Mouse (Mus musculus) hindbrain, embryonic 14.5 days (tissue): ENCODE results near the gene L3mbtl4. TPM values are rescaled to one million over a fixed set of nuclear protein-coding genes. Genes with fewer than 3 reads are reported as not detected.
A peak's percentile ranks its signal among the peaks of the same experiment; 100 is the strongest.
"Not testable (repeated sequence)": the region's sequence is repeated elsewhere in the genome, so short reads cannot be mapped to it uniquely, and the experiment has no call there.

ENCODE experiments used
- ATAC-seq: fragments of 200-750 bp; cut with Nextera tagmentation; 2 replicates; pipeline ENCODE4 v1.8.0; 2017; ENCODE audit warnings: moderate number of reproducible peaks, mild to moderate bottlenecking, moderate TSS enrichment, moderate library complexity; ENCODE audit not compliant: low FRiP score
- DNase-seq: peaks from one replicate; pipeline ENCODE4 v3.0.0-alpha.2; 2015; ENCODE audit warnings: low spot score
- H3K27ac ChIP-seq: fragments of 300-500 bp; sonication (generic); 2 replicates; pipeline ENCODE4 v1.5.1; 2014; ENCODE audit warnings: mild to moderate bottlenecking, moderate library complexity
- H3K27me3 ChIP-seq: fragments of 300-500 bp; sonication (generic); 2 replicates; pipeline ENCODE4 v1.6.1; 2014; ENCODE audit warnings: mild to moderate bottlenecking, low read length, mixed read lengths; ENCODE audit not compliant: control insufficient read depth, insufficient read depth
- H3K36me3 ChIP-seq: fragments of 300-500 bp; sonication (generic); replicated peaks from 2 replicates; pipeline ENCODE4 v1.6.1; 2014; ENCODE audit not compliant: control insufficient read depth, insufficient read depth
- H3K4me1 ChIP-seq: fragments of 300-500 bp; sonication (generic); replicated peaks from 2 replicates; pipeline ENCODE4 v1.6.1; 2014; ENCODE audit warnings: antibody characterized with exemption, low read length, mixed read lengths; ENCODE audit not compliant: control insufficient read depth, insufficient read depth
- H3K4me2 ChIP-seq: fragments of 300-500 bp; sonication (generic); replicated peaks from 2 replicates; pipeline ENCODE4 v1.6.1; 2014; ENCODE audit warnings: mild to moderate bottlenecking, moderate library complexity
- H3K4me3 ChIP-seq: fragments of 300-500 bp; sonication (generic); replicated peaks from 2 replicates; pipeline ENCODE4 v1.5.1; 2014; ENCODE audit warnings: mild to moderate bottlenecking, low read length
- H3K9ac ChIP-seq: fragments of 300-500 bp; sonication (generic); 2 replicates; pipeline ENCODE4 v1.6.1; 2014
- H3K9me3 ChIP-seq: fragments of 300-500 bp; sonication (generic); 2 replicates; pipeline ENCODE4 v1.6.1; 2016; ENCODE audit warnings: low read length; ENCODE audit not compliant: control insufficient read depth
- WGBS: fragments of 180-500 bp; shearing (Covaris S2); extraction: QIAGEN DNeasy Blood & Tissue Kit; methylation state at CpG from one replicate; pipeline ENCODE4 v1.1.7; 2014; 5-methylcytosine and 5-hydroxymethylcytosine counted together
- polyA plus RNA-seq: library from polyadenylated mRNA; unstranded; fragments of >200 nt; fragmentation: Nextera tagmentation; extraction: Ambion mirVana; gene quantifications from 2 replicates; pipeline ENCODE4 v1.2.1, GENCODE M21; 2014

The L3mbtl4 gene
- polyA plus RNA-seq, 1 experiment from 2014 or later: 3.8 TPM

- ATAC-seq: no peak
- DNase-seq: no peak
- Histone ChIP-seq H3K36me3 (no peaks in the 10 kb centered on the region), H3K27me3 (no peaks in the 10 kb centered on the region), H3K4me2 (no peak overlapping the region), H3K27ac (no peak overlapping the region), H3K4me1 (no peaks in the 10 kb centered on the region), H3K9ac (no peak overlapping the region), H3K4me3 (no peak overlapping the region), H3K9me3 (no peaks in the 10 kb centered on the region)
- 85% methylated on average over 1 of the region's 1 CpGs for WGBS
Measured at GRCm38 (mm10) chr17:68450921-68451320, 177.3 kb downstream of the L3mbtl4 start.

- ATAC-seq: no peak
- Histone ChIP-seq H3K9ac (no peak overlapping the region), H3K27ac (no peak overlapping the region), H3K36me3 (no peaks in the 10 kb centered on the region), H3K4me1 (no peaks in the 10 kb centered on the region), H3K9me3 (no peaks in the 10 kb centered on the region), H3K4me2 (no peak overlapping the region), H3K4me3 (no peak overlapping the region), H3K27me3 (no peaks in the 10 kb centered on the region)
- no peak for DNase-seq
- 88% methylated on average over 5 of the region's 5 CpGs for whole genome bisulfite sequencing
Measured at GRCm38 (mm10) chr17:68461471-68461870, 187.9 kb downstream of the L3mbtl4 start.

GRCm38 (mm10) chr17:68467311-68467710 is 193.7 kb downstream of the L3mbtl4 start:
- H3K4me2 ChIP-seq: no peak overlapping the region
- no peaks in the 10 kb centered on the region for H3K36me3 ChIP-seq
- H3K9ac ChIP-seq: no peak overlapping the region
- no peak overlapping the region for H3K27ac ChIP-seq
- no peaks in the 10 kb centered on the region for H3K9me3 ChIP-seq
- H3K27me3 ChIP-seq: no peaks in the 10 kb centered on the region
- ATAC-seq (no peak), DNase-seq (no peak)
- H3K4me3 ChIP-seq: no peak overlapping the region
- WGBS: 40% methylated on average over 1 of the region's 1 CpGs
- no peaks in the 10 kb centered on the region for H3K4me1 ChIP-seq

GRCm38 (mm10) chr17:68490065-68490691 is 216.6 kb downstream of the L3mbtl4 start:
- Histone ChIP-seq H3K4me1 (0 out of 2 replicates have a peak, but pooled peaks cover 3% of the 10 kb centered on the region), H3K9ac (no peak overlapping the region), H3K36me3 (no peaks in the 10 kb centered on the region), H3K27me3 (no peaks in the 10 kb centered on the region), H3K9me3 (no peaks in the 10 kb centered on the region), H3K4me3 (no peak overlapping the region), H3K4me2 (no peak overlapping the region), H3K27ac (no peak overlapping the region)
- DNase-seq (no peak), ATAC-seq (no peak)
- 30% methylated on average over 4 of the region's 4 CpGs for WGBS

- 89% methylated on average over 3 of the region's 3 CpGs for WGBS
- no peak overlapping the region for H3K4me2 ChIP-seq
- DNase-seq: no peak
Measured at GRCm38 (mm10) chr17:68492231-68492630, 218.6 kb downstream of the L3mbtl4 start.

GRCm38 (mm10) chr17:68502998-68503397 is 229.4 kb downstream of the L3mbtl4 start:
- not testable (repeated sequence) for H3K4me3 ChIP-seq, H3K4me2 ChIP-seq, H3K9me3 ChIP-seq, H3K4me1 ChIP-seq, H3K27ac ChIP-seq, H3K36me3 ChIP-seq, H3K27me3 ChIP-seq, ATAC-seq, H3K9ac ChIP-seq, DNase-seq
- 89% methylated on average over 2 of the region's 4 CpGs for WGBS

More at GRCm38 (mm10) chr17:68492231-68492630, 218.6 kb downstream of the L3mbtl4 start:
- no peak overlapping the region for H3K27ac ChIP-seq
- ATAC-seq: no peak
- no peaks in the 10 kb centered on the region for H3K27me3 ChIP-seq
- no peaks in the 10 kb centered on the region for H3K36me3 ChIP-seq
- H3K9ac ChIP-seq: no peak overlapping the region
- H3K4me1 ChIP-seq: 0 out of 2 replicates have a peak, but pooled peaks cover 3% of the 10 kb centered on the region
- no peak overlapping the region for H3K4me3 ChIP-seq
- no peaks in the 10 kb centered on the region for H3K9me3 ChIP-seq

- no peaks in the 10 kb centered on the region for H3K9me3 ChIP-seq
- H3K27ac ChIP-seq: no peak overlapping the region
- DNase-seq (no peak), ATAC-seq (0 out of 2 replicates have a peak, but pooled peaks have one; percentile 37)
- 68% methylated on average over 9 of the region's 9 CpGs for WGBS
- H3K4me2 ChIP-seq: no peak overlapping the region
- no peak overlapping the region for H3K4me3 ChIP-seq
- H3K27me3 ChIP-seq: no peaks in the 10 kb centered on the region
- H3K36me3 ChIP-seq: no peaks in the 10 kb centered on the region
- H3K4me1 ChIP-seq: no peaks in the 10 kb centered on the region
- H3K9ac ChIP-seq: no peak overlapping the region
Measured at GRCm38 (mm10) chr17:68559698-68560097, 286.1 kb downstream of the L3mbtl4 start.

- Histone ChIP-seq H3K27ac (no peak overlapping the region), H3K27me3 (no peaks in the 10 kb centered on the region)
- peak; percentile 24; the same call in 1 of the 2 replicates for ATAC-seq
Measured at GRCm38 (mm10) chr17:68560264-68560663, 286.7 kb downstream of the L3mbtl4 start.

GRCm38 (mm10) chr17:68571806-68572205 is 298.2 kb downstream of the L3mbtl4 start:
- Histone ChIP-seq H3K27ac (no peak overlapping the region), H3K36me3 (no peaks in the 10 kb centered on the region), H3K4me1 (no peaks in the 10 kb centered on the region), H3K4me3 (no peak overlapping the region), H3K4me2 (no peak overlapping the region), H3K9ac (no peak overlapping the region), H3K27me3 (no peaks in the 10 kb centered on the region), H3K9me3 (no peaks in the 10 kb centered on the region)
- DNase-seq: no peak
- 96% methylated on average over 6 of the region's 6 CpGs for WGBS
- no peak for ATAC-seq

More at GRCm38 (mm10) chr17:68560264-68560663, 286.7 kb downstream of the L3mbtl4 start:
- Histone ChIP-seq H3K36me3 (no peaks in the 10 kb centered on the region), H3K9me3 (no peaks in the 10 kb centered on the region), H3K4me3 (no peak overlapping the region), H3K4me2 (no peak overlapping the region), H3K9ac (no peak overlapping the region), H3K4me1 (no peaks in the 10 kb centered on the region)
- DNase-seq: no peak
- 41% methylated on average over 1 of the region's 1 CpGs for WGBS
